Mouse (Mus musculus) small intestine, adult 2 months (tissue): ENCODE measurements around the gene Apoa5. TPM values are rescaled to one million over a fixed set of nuclear protein-coding genes. Genes with fewer than 3 reads are reported as not detected.

ENCODE experiments used
- H3K27ac ChIP-seq: fragments of 200-500 bp; 2 replicates; pipeline ENCODE4 v1.5.1; 2012; ENCODE audit warnings: low read depth, low read length, control low read depth, inconsistent platforms; ENCODE audit not compliant: insufficient read depth
- H3K27me3 ChIP-seq: fragments of 200-500 bp; 2 replicates; pipeline ENCODE4 v1.6.1; 2012; ENCODE audit warnings: mild to moderate bottlenecking, moderate library complexity, low read length, inconsistent platforms; ENCODE audit not compliant: control insufficient read depth, insufficient read depth
- H3K36me3 ChIP-seq: fragments of 200-500 bp; 2 replicates; pipeline ENCODE4 v1.6.1; 2012; ENCODE audit warnings: mild to moderate bottlenecking, low read length, control low read depth, inconsistent platforms; ENCODE audit not compliant: control insufficient read depth, insufficient read depth
- H3K4me1 ChIP-seq: fragments of 200-500 bp; 2 replicates; pipeline ENCODE4 v1.6.1; 2012; ENCODE audit warnings: low read length, inconsistent platforms, mixed read lengths; ENCODE audit not compliant: control insufficient read depth, insufficient read depth, insufficient read length
- H3K4me3 ChIP-seq: fragments of 200-500 bp; 2 replicates; pipeline ENCODE4 v1.5.1; 2012; ENCODE audit warnings: low read depth, mild to moderate bottlenecking, control low read depth, inconsistent platforms, low read length, moderate library complexity
- CTCF ChIP-seq: fragments of 200-500 bp; IDR thresholded peaks from 2 replicates; pipeline ENCODE4 v1.5.1; 2012; ENCODE audit warnings: low read depth, mild to moderate bottlenecking, control low read depth, inconsistent platforms, low read length, moderate library complexity, mixed read lengths; ENCODE audit not compliant: insufficient replicate concordance, insufficient read length; ENCODE audit errors: extremely low read depth
- POLR2A ChIP-seq: fragments of 200-500 bp; IDR thresholded peaks from 2 replicates; pipeline ENCODE4 v1.6.1; 2012; ENCODE audit warnings: low read depth, mild to moderate bottlenecking, control low read depth, inconsistent platforms, low read length, moderate library complexity
- WGBS: fragments of 180-500 bp; shearing (Covaris S2); methylation state at CpG from one replicate; pipeline ENCODE4 v1.1.7; 2018; 5-methylcytosine and 5-hydroxymethylcytosine counted together
- polyA plus RNA-seq: library from polyadenylated mRNA; depleted of rRNA; stranded (reverse); fragments of >200 nt; gene quantifications from 2 replicates; pipeline ENCODE4 v1.2.3, GENCODE M21; 2012

Gene Apoa5
- polyA plus RNA-seq, 1 experiment, result 1.1 TPM

DNA sequence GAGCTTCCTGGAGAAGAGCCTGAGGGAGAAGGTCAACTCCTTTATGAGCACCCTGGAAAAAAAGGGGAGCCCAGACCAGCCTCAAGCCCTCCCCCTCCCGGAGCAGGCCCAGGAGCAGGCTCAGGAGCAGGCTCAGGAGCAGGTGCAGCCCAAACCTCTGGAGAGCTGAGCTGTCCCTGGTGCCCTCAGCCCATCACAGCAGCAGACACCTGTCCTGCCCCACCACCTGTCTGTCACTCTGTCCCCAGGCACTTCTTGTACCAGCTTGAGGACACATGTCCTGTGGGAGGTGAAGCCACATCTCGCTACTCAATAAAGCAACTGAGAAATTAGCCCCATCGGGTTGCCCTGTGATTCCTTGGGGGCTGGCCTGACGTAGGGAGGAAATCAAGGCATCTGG, 25.3 kb upstream of the Apoa5 start:
- Histone ChIP-seq H3K4me3 (peak overlapping the region; percentile 63), H3K36me3 (peaks cover 16% of the 10 kb centered on the region), H3K27ac (peak overlapping the region; percentile 88; the same call in 1 of the 2 replicates), H3K27me3 (no peaks in the 10 kb centered on the region), H3K4me1 (peaks cover 31% of the 10 kb centered on the region; the same call in 1 of the 2 replicates)
- no peak for TF ChIP-seq CTCF
- no peak for TF ChIP-seq POLR2A
- WGBS, result 53% methylated on average over 4 of the region's 4 CpGs

DNA sequence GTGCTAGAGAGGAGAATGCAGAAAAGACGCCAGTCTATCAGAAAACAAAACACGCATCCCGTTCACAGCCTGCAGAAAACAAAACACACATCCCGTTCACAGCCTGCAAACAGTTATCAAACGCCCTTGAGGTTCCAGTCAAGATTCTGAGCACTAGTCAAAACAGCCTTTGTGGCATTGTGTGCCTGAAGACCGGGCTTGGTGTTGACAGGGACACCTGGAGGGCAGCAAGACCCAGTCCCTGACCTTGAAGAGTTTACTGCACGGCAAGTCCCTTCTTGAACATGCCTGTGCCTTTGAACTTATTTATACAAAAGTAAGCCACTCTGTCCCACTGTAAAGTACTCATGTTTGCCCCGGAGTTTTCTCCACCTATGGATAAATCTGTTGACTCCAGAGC, 24.8 kb upstream of the Apoa5 start:
- Histone ChIP-seq H3K4me1 (peaks cover 27% of the 10 kb centered on the region; the same call in 1 of the 2 replicates), H3K27me3 (no peaks in the 10 kb centered on the region), H3K27ac (0 out of 2 replicates have a peak overlapping the region, but pooled peaks have one; percentile 3), H3K4me3 (peak overlapping the region; percentile 63; the same call in 1 of the 2 replicates), H3K36me3 (peaks cover 16% of the 10 kb centered on the region)
- 56% methylated on average over 8 of the region's 8 CpGs for WGBS
- TF ChIP-seq POLR2A, result no peak
- no peak for TF ChIP-seq CTCF

GRCm38 (mm10) chr9:46246752-46247324, 21.6 kb upstream of the Apoa5 start:
- H3K4me1 ChIP-seq, result peaks cover 10% of the 10 kb centered on the region; the same call in 1 of the 2 replicates

GRCm38 (mm10) chr9:46256177-46256576, 12.3 kb upstream of the Apoa5 start:
- WGBS, result 79% methylated on average over 7 of the region's 7 CpGs
- no peaks in the 10 kb centered on the region for H3K27me3 ChIP-seq
- no peaks in the 10 kb centered on the region for H3K36me3 ChIP-seq
- no peak overlapping the region for H3K27ac ChIP-seq
- no peak for TF ChIP-seq POLR2A
- no peak for TF ChIP-seq CTCF
- H3K4me3 ChIP-seq, result no peak overlapping the region
- H3K4me1 ChIP-seq, result no peaks in the 10 kb centered on the region

More at GRCm38 (mm10) chr9:46246752-46247324, 21.6 kb upstream of the Apoa5 start:
- WGBS, result 24% methylated on average over 11 of the region's 11 CpGs
- Histone ChIP-seq H3K4me3 (no peak overlapping the region), H3K27me3 (no peaks in the 10 kb centered on the region), H3K27ac (no peak overlapping the region), H3K36me3 (peaks cover 16% of the 10 kb centered on the region)
- no peak for TF ChIP-seq POLR2A
- peak; percentile 68; the same call in 1 of the 2 replicates for TF ChIP-seq CTCF

GRCm38 (mm10) chr9:46256658-46257385, 11.6 kb upstream of the Apoa5 start:
- no peak overlapping the region for H3K27ac ChIP-seq
- TF ChIP-seq POLR2A (no peak), CTCF (no peak)
- H3K27me3 ChIP-seq, result no peaks in the 10 kb centered on the region
- H3K4me3 ChIP-seq, result no peak overlapping the region
- H3K4me1 ChIP-seq, result no peaks in the 10 kb centered on the region
- 64% methylated on average over 10 of the region's 10 CpGs for WGBS
- H3K36me3 ChIP-seq, result no peaks in the 10 kb centered on the region

- Histone ChIP-seq H3K27me3 (no peaks in the 10 kb centered on the region), H3K27ac (no peak overlapping the region), H3K36me3 (no peaks in the 10 kb centered on the region), H3K4me1 (no peaks in the 10 kb centered on the region), H3K4me3 (no peak overlapping the region)
- 90% methylated on average over 3 of the region's 3 CpGs for WGBS
- TF ChIP-seq CTCF (no peak), POLR2A (no peak)
Measured at GRCm38 (mm10) chr9:46257546-46257945, 10.9 kb upstream of the Apoa5 start.

DNA sequence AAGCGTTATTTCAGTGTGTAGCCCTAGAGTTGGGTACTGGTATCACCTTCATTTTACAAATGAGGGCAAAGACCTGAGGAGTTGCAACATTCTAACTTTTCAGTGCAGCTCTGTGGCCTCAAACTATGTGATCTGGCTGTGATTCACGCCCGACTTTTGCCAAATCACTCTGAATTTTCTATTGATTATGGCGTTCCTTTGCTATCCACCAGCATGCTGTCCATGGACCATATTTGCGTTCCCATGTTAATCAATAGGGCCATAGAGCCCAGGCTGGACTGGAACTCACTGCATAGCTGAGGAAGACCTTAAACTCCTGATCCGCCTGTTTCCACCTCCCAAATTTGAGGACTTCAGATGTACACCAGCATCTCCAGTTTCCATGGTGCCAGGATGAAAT, 9.3 kb upstream of the Apoa5 start:
- H3K27me3 ChIP-seq, result no peaks in the 10 kb centered on the region
- no peak for TF ChIP-seq POLR2A
- TF ChIP-seq CTCF, result no peak

More for the DNA sequence above, 9.3 kb upstream of the Apoa5 start:
- WGBS, result 86% methylated on average over 6 of the region's 6 CpGs
- H3K27ac ChIP-seq, result no peak overlapping the region
- no peaks in the 10 kb centered on the region for H3K4me1 ChIP-seq
- H3K4me3 ChIP-seq, result no peak overlapping the region
- H3K36me3 ChIP-seq, result no peaks in the 10 kb centered on the region
